Mouse (Mus musculus): ENCODE measurements around the gene Chd3. TPM values are rescaled to one million over a fixed set of nuclear protein-coding genes. Genes with fewer than 3 reads are reported as not detected.

Chd3 gene
- total and polyA plus RNA-seq, 3 experiments = 31.9 to 92.0 (median 66.4) TPM

GRCm38 (mm10) chr11:69365722-69366121 lies 3.5 kb downstream of the Chd3 start:
- H3K9me3 ChIP-seq (replicated peaks; ENCODE audit: low read length) = no peaks in the 10 kb centered on the region
- peaks cover 18 to 43% of the 10 kb centered on the region in 2 experiments for H3K36me3 ChIP-seq (replicated peaks in 1 of 2; ENCODE audit: control insufficient read depth in 1 of 2, insufficient read depth in 1 of 2, low read length in 1 of 2)
- H3K4me3 ChIP-seq (replicated peaks in 1 of 3; ENCODE audit: low read depth in 2 of 3, low read length in 2 of 3, poor library complexity in 1 of 3) = peak overlapping the region in 2 of 3 experiments; percentile 33 to 76
- peaks cover 3% of the 10 kb centered on the region; the same call in 1 of the 2 replicates for H3K79me2 ChIP-seq (replicated peaks; ENCODE audit: control insufficient read depth, extremely low read depth, insufficient read depth, poor library complexity, severe bottlenecking)
- H3K4me1 ChIP-seq (ENCODE audit: control insufficient read depth in 1 of 2, insufficient read depth in 2 of 2) = peaks cover 5 to 33% of the 10 kb centered on the region in 2 experiments
- peak overlapping the region; percentile 100 for H3K9ac ChIP-seq (ENCODE audit: insufficient read depth, low read depth)
- DNase-seq (ENCODE audit: extremely low read depth) = no peak
- H3K4me2 ChIP-seq (ENCODE audit: insufficient read depth, low read depth, poor library complexity, severe bottlenecking) = 0 out of 2 replicates have a peak overlapping the region, but pooled peaks have one; percentile 96
- TF ChIP-seq NRF1 (IDR thresholded peaks at IDR 0.05; ENCODE audit: low read depth, low read length) (no peak), RCOR1 (conservative IDR thresholded peaks at IDR 0.05; ENCODE audit: low read depth, low read length) (no peak), MYC (IDR thresholded peaks at IDR 0.05; ENCODE audit: low read depth, low read length) (no peak), JUN (IDR thresholded peaks at IDR 0.05; ENCODE audit: insufficient read depth, low read depth, low read length) (no peak), TBP (conservative IDR thresholded peaks at IDR 0.05; ENCODE audit: low read depth, low read length) (no peak), SIN3A (IDR thresholded peaks at IDR 0.05; ENCODE audit: low read length) (no peak), JUND (conservative IDR thresholded peaks at IDR 0.05; ENCODE audit: low read depth, low read length) (no peak), SMC3 (IDR thresholded peaks at IDR 0.05; ENCODE audit: low read depth, low read length) (no peak), MAZ (IDR thresholded peaks at IDR 0.05; ENCODE audit: low read depth, low read length) (no peak), KAT2A (IDR thresholded peaks at IDR 0.05; ENCODE audit: insufficient replicate concordance, low read length) (no peak), MAX (IDR thresholded peaks at IDR 0.05; ENCODE audit: low read length) (no peak)
- peak overlapping the region; percentile 13; the same call in 1 of the 2 replicates for H3K27ac ChIP-seq (ENCODE audit: insufficient read depth, low read depth)
- in situ Hi-C loops (cut with MboI; ENCODE audit: low pct_ligation_motif_present, low pct_unique_long_range_greater_than_20kb, low sequenced_read_pairs) (loop anchor here (5.0 kb wide), 2 partner anchors 33 to 98 kb away; no protein-coding TSS in a partner anchor), dilution Hi-C loops (cut with MboI; ENCODE audit: extremely low pct_ligation_motif_present, extremely low pct_unique_long_range_greater_than_20kb, low sequenced_read_pairs) (no loop called here)
- no peaks in the 10 kb centered on the region for H3K27me3 ChIP-seq (replicated peaks)

DNA sequence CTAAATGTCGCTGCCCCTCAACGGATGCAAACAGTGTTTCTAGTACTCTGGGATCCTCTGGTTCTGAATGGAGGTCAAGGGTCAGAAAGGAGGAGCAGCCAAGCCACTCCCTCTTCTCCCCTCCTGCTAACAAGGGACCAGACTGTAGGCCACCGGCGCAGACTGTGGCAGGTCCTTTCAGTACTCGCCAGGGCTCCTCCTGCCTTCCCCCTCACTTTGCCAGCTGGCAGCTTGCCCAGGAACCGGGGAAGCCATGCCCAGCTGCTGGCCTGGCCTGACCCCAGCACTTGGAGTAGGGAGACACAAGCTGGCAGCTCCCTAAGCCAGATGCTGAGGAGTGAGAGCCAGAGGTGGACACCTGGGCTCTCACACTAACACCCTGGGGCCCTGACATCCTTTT lies 4.3 kb downstream of the Chd3 start:
- TF ChIP-seq USF2 (conservative IDR thresholded peaks at IDR 0.05; ENCODE audit: low read depth, low read length) (no peak), MEF2A (IDR thresholded peaks at IDR 0.05; ENCODE audit: borderline replicate concordance, low read depth, low read length) (no peak), MXI1 (IDR thresholded peaks at IDR 0.05; ENCODE audit: low read depth, low read length) (no peak), KAT2A (IDR thresholded peaks at IDR 0.05; ENCODE audit: insufficient replicate concordance, low read length) (no peak), BHLHE40 (IDR thresholded peaks at IDR 0.05; ENCODE audit: low read depth, low read length) (no peak), JUND (conservative IDR thresholded peaks at IDR 0.05; ENCODE audit: low read depth, low read length) (no peak), NELFE (IDR thresholded peaks at IDR 0.05; ENCODE audit: low read depth, low read length) (no peak), ZNF384 (IDR thresholded peaks at IDR 0.05; ENCODE audit: low read depth, low read length) (no peak), CHD1 (IDR thresholded peaks at IDR 0.05; ENCODE audit: low read depth, low read length) (no peak), ELF1 (IDR thresholded peaks at IDR 0.05; ENCODE audit: low read depth, low read length) (no peak), SIN3A (IDR thresholded peaks at IDR 0.05; ENCODE audit: low read length) (no peak), POLR2AphosphoS2 (IDR thresholded peaks at IDR 0.05; ENCODE audit: low read depth, low read length) (no peak), SMC3 (IDR thresholded peaks at IDR 0.05; ENCODE audit: low read depth, low read length) (no peak), POLR2A (IDR thresholded peaks at IDR 0.05; ENCODE audit: low read depth, low read length) (no peak), MAFK (IDR thresholded peaks at IDR 0.05; ENCODE audit: insufficient replicate concordance, low read length) (no peak), MAZ (IDR thresholded peaks at IDR 0.05; ENCODE audit: low read depth, low read length) (no peak), ZKSCAN1 (IDR thresholded peaks at IDR 0.05; ENCODE audit: borderline replicate concordance, low read depth, low read length) (no peak), ZC3H11A (IDR thresholded peaks at IDR 0.05; ENCODE audit: low read depth, low read length) (no peak)
- dilution Hi-C loops (cut with MboI; ENCODE audit: extremely low pct_ligation_motif_present, extremely low pct_unique_long_range_greater_than_20kb, low sequenced_read_pairs) = no loop called here
- Histone ChIP-seq H3K4me1 (ENCODE audit: control insufficient read depth in 1 of 2, insufficient read depth in 2 of 2) (peaks cover 5 to 31% of the 10 kb centered on the region in 2 experiments), H3K4me3 (replicated peaks in 1 of 3; ENCODE audit: low read depth in 2 of 3, low read length in 2 of 3, poor library complexity in 1 of 3) (no peak overlapping the region), H3K9me3 (replicated peaks; ENCODE audit: low read length) (no peaks in the 10 kb centered on the region), H3K4me2 (ENCODE audit: insufficient read depth, low read depth, poor library complexity, severe bottlenecking) (no peak overlapping the region), H3K27me3 (replicated peaks) (no peaks in the 10 kb centered on the region), H3K27ac (ENCODE audit: insufficient read depth, low read depth) (no peak overlapping the region), H3K79me2 (replicated peaks; ENCODE audit: control insufficient read depth, extremely low read depth, insufficient read depth, poor library complexity, severe bottlenecking) (peaks cover 3% of the 10 kb centered on the region; the same call in 1 of the 2 replicates), H3K9ac (ENCODE audit: insufficient read depth, low read depth) (no peak overlapping the region), H3K36me3 (replicated peaks in 1 of 2; ENCODE audit: control insufficient read depth in 1 of 2, insufficient read depth in 1 of 2, low read length in 1 of 2) (peaks cover 26 to 51% of the 10 kb centered on the region in 2 experiments)
- in situ Hi-C loops (cut with MboI; ENCODE audit: low pct_ligation_motif_present, low pct_unique_long_range_greater_than_20kb, low sequenced_read_pairs) = loop anchor here (5.0 kb wide), 2 partner anchors 33 to 98 kb away; no protein-coding TSS in a partner anchor
- no peak for DNase-seq (ENCODE audit: extremely low read depth)

Data from CH12.LX (cell line).